Mouse (Mus musculus): Measurements from ENCODE around the gene Prpf8.

- TF ChIP-seq POLR2A (IDR thresholded peaks at IDR 0.05; ENCODE audit: insufficient read depth, low read depth, low read length): no peak
- TF ChIP-seq EP300 (IDR thresholded peaks at IDR 0.05; ENCODE audit: insufficient read depth, low read depth, low read length): no peak
Measured at GRCm38 (mm10) chr11:75526943-75527342, 40.3 kb downstream of the Prpf8 start.
